Mouse (Mus musculus) heart, postnatal 25 days (tissue): Measurements from ENCODE around the gene Irf4. TPM values are rescaled to one million over a fixed set of nuclear protein-coding genes. Genes with fewer than 3 reads are reported as not detected.

Experiments
- DNase-seq: peaks from one replicate; pipeline ENCODE4 v3.0.0; 2022; ENCODE audit warnings: low spot score
- intact Hi-C: fragments of 180-260 bp; cut with DNase I; formaldehyde crosslinking; loops from one replicate; pipeline ENCODE4 v1.15.1; 2025
- total RNA-seq, 2 experiments: library from RNA; stranded (reverse); gene quantifications; 2 replicates each; pipeline ENCODE4 v1.2.3; 2021

Irf4 gene
- total RNA-seq = 1 to 10 TPM in 1 of 2 experiments, under 1 TPM in 1; 0.99 to 1.3 TPM

DNA sequence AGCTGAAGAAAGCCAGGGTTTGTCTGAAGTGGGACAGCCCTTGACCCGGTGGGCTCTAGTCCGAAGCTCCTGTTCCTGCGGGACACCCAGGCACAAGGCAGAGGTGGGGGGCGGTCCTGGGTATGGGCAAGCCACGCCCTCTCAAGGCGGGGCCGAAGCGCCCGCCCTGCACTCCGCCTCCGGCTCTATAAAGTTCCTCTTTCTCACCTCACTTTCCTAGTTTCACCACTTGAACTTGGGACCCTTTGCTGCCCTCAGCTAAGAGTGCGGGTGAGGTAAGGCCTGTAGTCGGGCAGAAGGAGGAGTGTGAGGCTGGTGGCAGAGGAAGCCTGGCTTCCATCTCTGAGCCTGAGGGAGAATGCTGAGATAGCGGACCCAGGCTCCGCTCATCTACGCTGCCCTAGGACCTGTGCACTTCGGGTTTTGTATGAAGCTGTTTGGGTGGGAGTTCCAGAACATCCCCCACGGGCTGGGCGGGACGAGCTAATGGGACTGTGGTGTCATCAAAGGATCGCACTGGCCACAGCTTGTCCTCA, at the start of gene Irf4:
Gene Irf4 (plus strand): TSS at position 206 of the 536 bp plus-strand sequence.
- intact Hi-C loops = no loop called here
- peak; percentile 51 for DNase-seq

DNA sequence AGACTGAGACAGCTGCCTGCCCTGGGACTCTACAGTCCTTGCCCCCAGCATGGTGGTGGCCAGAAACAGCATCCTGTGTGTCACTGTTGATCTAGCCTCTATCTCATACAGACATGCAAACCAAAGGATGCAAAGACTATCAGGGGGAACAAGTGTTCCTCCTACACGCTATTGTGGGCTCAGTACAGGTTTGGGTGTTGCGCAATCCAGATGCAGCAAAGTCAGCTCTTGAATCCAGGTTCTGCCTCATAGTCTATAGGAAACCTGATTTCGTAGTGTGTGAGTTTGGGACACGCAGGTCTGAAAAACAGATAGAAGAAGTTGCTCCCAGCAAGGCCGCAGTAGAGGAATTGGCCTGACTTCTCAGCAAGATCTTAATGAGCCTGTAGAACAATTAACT, 46.3 kb upstream of the Irf4 start:
- intact Hi-C loops = no loop called here
- no peak for DNase-seq

DNA sequence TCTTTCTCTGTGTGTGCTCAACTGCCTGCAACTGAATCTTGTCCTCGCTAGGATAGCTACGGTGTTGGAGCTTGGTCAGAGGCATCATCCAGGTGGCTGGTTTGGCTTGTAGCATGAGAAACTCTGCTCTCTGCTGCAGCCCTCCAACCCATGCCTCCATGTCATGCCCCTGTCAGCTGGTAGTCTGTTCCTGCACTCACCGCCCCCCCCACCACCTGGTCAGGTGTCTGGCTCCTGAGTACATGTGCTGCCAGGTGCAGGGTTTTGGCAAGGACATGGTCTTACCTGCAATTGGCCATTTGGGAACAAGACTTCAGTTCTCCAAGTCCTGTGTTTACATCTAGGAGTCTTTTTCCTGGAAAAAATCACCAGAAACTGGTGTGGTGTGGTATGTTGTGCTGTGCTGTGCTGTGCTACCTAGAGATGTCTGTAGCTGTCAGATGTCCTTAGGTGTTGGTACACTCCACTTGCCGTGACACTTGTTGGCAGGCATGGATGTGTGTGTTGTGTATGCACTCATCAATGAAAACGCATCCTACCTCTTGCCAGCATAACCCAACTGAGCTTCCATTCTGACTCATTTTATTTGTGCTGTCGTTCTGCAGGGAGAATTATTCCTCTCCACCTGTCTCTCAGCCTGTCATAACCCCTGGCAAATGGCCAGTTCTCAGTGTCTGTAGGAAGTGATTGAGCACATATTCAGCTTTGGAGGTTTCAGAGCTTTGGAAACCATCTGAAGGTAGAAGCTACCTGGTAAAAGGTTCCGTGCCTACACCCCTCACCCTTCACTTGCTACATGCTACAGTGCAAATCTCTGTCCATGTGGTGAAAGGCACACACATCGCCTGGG, 44.6 kb upstream of the Irf4 start:
- intact Hi-C loops = no loop called here
- no peak for DNase-seq

DNA sequence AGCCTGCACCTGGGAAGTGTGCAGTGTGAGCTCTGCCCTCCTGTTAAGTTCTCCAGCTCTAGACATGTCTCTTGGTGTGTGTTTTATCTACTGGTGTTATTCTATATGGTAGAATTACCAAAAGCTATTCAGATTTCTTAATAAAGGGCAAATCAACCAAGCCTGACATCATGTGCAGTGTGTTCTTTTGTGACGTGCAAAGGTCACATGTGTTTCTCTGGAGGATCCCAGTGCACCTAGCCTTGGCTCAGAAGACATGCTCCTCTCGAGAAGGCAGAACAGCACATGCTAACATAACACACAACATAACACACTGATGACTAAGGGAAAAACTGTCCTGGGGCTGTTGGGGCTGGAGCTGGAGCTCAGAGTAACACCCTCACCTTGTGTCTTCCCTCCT, 38.0 kb upstream of the Irf4 start:
- intact Hi-C loops = no loop called here
- no peak for DNase-seq

DNA sequence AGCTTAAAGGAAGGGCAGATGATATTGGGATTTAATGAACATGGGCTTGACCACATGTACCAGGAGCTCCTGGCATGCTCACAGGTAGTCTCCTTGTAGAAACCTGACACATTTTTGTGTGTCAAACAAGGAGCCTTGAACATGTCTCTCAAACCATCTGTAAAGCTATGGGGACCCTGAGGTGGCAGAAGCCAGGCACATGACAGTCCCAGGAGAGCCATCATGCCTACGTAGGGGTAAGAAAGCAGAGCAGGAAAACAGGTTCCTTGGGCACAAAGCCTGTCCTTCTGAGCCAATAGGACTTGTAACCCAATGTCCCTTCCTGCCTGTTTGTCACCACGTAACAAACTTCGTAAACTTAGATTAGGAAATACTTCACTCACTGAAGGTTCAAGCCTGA, 37.3 kb upstream of the Irf4 start:
- DNase-seq = no peak
- intact Hi-C loops = no loop called here

DNA sequence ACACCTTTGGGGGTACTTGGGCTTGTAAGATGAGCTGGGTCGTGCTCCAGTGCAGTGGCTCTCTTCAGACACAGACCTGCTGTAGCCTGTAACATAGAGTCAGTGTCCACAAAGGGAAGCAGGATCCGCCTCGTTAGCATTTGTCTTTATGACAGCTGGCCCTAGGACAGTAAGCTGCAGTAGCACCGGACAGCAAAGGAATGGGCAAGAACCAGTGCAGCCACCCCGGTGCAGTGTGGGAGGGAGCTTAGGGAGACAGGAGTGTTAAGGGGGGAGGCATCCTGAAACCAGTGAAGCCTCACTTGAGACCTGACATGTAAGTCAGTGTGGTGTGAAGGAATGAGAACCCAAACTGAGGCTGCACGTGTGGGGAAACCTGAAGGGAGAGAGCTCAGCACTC, 36.7 kb upstream of the Irf4 start:
- intact Hi-C loops = no loop called here

DNA sequence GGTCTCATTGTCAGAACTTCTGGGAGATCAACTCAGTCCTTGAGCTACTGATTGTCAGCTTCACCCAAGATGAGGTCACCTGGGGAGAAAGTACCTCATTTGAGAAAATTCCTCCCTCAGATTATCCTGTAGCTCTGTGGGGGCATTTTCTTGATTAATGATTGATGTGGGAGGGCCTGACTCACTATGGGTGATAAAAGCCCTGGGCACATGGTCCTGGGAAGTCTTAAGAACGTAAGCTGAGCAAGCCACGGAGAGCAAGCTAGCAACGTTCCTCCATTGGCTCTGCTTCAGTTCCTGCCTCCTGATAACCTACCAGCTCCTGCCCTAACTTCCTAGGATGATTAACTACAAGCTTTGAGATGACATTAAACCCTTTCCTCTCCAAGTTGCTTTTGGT, 35.4 kb upstream of the Irf4 start:
- DNase-seq = no peak
- intact Hi-C loops = no loop called here

More for the DNA sequence above, 36.7 kb upstream of the Irf4 start:
- DNase-seq = no peak

DNA sequence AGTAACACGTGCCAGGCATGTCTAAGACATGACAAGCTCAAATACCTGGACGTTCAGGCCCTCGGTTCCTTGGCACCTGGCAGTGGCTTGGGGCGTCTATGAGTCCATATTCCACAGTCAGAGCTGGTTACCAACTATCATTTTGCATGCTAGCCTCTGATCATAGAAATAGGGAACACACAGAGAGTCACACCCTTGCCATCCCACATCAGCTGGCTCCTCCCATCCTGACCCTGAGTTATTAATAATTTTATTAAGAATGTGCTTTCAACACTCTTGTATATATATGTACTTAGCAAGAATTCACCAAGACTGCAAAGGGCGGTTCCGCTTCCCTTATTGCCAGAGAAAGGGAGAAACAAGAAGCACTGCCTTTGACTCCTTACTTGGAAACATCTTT, 34.5 kb upstream of the Irf4 start:
- no peak for DNase-seq
- intact Hi-C loops = no loop called here

DNA sequence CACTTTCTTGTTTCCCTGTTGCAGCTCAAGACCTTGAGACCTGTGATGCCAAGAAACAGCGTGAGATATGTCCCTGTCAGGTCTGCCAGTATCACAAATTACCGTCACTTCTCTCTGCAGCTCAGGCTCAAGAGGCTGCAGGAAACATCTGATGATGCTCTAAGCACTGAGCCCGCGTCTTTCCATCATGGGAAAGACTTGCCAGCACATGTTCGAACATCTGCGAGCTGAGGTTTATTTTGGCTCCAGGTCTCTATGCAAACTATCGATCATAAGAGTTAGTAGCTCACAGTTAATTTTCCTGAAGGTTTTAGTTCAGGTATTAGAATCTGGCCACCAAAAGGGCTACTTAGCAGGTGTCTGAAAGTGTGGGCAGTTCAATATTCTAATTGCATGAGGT, 34.0 kb upstream of the Irf4 start:
- intact Hi-C loops = no loop called here
- no peak for DNase-seq

DNA sequence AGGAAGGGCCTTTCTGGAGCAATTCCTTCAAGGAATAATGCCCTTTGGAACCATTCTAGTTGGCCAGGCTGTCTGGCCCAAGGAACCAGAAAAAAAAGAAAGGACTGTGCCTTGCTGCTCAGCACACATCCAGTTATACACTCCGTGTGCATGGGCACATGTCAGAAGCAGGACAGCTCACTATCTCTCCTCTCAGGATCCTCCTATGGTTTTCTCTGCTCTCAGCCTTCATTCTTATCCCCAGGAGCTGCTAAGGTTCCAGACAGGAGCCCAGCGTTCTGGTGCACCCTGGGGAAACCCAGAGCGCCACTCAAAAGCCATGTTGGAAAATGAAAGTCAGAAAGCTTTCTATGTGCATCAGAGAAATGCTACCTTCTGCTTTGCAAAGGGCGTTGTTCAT, 33.5 kb upstream of the Irf4 start:
- intact Hi-C loops = no loop called here
- DNase-seq = no peak

DNA sequence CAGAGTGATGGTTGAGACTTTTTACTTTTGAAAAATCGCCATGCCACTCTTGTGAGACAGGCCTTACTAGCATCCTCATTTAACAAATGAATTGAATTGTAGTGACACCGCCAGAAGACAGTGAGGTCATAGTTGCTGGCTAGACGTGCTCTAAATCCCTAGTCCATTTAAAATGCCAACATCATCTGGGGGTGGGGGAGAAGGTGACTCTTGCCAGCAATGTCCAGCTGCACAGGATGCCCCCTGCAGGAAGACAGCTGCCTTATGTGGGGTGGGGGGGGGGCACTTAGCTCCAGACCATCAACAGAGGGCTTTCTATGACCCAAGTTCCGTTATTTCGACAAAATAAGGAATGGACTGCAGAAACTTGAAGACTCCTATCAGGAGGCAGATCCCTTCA, 32.4 kb upstream of the Irf4 start:
- intact Hi-C loops = no loop called here

DNA sequence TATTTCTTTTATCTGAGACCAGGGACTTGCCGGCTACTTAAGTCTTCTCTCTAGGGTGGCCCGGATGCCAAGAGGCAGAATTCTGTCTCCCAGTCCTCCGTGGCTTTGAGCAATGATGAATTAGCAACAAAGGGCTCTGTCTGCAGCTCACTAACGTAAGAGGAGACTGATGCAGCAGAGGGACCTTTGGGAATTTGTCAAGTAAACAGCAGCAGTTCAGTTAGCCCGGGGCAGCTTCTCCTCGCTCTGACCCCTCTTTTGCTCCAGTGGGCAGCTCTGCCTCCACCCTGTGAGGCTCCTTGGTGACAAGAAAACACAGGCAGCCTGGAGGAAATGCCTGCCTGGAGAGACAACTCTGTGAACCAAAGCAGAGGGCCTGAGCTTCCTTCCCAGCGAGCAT, 26.4 kb upstream of the Irf4 start:
- intact Hi-C loops = no loop called here
- no peak for DNase-seq

More for the DNA sequence above, 32.4 kb upstream of the Irf4 start:
- no peak for DNase-seq

DNA sequence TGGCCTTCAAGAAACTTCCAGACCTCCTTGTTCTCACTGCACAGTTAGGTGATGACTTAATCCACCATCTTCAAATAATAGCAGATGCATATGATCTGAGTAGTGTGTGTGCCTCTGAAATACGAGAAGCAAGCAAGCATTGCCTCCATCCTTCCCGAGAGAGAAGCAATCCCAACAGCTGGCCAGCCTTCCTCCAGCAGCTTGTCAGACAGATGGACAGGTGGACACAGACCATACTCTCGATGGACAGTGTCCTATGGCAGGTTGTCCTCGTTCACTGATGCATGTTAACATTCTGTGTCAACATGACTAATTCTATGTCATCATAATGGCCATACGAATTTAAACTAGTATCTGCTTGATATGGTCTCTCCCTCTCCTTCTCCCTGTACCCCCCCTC, 25.8 kb upstream of the Irf4 start:
- intact Hi-C loops = no loop called here
- no peak for DNase-seq

DNA sequence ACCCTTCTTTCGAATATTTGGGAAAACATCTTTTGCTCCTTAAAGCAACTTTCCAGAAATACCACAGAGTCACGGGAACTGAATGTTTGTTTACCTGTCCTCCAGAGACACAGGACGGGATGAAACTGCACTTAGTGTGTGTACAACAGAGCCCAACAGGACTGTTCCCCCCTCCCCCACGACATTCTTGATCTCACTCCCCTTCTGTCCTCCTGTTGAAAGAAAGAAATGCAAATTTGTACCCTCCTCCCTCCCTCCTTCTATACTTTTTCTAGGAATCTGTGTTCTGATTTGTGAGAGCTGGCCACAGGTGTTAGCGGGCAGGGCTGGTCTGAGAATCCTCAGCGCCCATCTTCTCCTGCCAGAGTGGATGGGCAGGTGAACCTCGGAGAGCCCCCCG, 25.2 kb upstream of the Irf4 start:
- no peak for DNase-seq
- intact Hi-C loops = no loop called here

DNA sequence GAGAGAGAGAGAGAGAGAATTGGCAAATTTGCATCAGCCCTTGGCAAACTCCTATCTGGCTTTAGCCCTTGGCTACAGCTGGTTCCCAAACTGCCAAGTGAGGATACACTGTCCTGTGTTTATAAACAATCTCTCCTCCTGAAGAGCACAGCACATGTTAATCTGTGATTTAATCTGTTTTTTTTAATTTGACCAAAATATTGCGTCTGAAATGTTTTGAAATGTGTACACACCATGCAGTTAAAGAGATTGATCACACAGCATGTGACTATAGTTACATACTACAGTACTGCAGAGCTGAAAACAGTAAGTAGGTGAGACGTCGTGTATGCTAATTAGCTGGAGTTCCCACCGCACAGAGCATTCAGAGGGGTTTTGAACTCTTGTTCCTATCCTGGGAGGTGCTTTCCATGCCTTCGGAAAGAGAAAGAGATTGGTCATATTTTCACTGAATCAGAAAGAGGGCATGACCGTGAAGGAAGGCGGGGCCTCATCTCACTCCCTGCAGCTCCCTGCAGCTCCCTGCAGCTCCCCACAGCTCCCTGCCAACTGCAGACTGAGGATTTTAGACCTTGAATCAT, 24.2 kb upstream of the Irf4 start:
- DNase-seq = no peak
- intact Hi-C loops = loop anchor here (5.0 kb wide), 1 partner anchor 157 kb away; no protein-coding TSS in a partner anchor

DNA sequence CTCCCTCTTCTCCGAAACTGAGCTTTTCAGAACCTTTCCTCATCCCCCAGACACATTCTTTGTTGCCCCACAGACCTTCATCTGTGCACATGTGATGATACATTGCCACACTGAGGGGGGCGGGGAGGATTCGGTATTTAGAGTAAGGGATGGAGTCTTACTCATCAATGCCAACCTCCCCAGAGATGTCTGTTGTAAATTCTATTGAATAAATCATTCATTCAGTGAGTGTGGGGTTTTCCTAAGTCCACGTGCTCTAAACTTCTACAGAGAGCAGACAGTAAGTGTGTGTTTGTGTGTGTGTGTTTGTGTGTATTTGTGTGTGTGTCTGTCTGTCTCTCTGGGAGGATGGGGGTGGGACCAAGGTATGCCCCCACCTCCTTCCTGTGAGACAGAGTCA, 22.1 kb upstream of the Irf4 start:
- no peak for DNase-seq
- intact Hi-C loops = loop anchor here (5.0 kb wide), 1 partner anchor 160 kb away; no protein-coding TSS in a partner anchor

DNA sequence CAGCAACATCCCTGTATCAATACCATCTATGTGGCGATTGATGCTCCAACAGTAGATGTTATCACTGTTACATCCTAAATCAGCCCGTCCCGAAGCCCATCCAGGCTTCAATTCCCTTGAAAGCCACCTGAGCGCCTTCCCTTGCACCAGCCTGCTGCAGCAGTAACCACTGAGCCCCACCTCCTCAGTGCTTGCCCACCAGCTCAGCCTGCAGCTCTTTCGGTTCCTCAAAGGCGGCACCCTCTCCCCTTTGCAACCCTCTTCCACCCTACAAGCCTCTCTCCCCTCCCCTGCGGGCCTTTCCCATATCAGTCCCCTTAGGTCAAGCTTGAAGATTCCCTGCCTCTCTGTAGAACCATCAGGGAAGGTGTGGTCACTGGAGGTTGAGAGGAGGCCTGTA, 20.9 kb upstream of the Irf4 start:
- intact Hi-C loops = loop anchor here (2.0 to 5.0 kb wide), 2 partner anchors 125 to 161 kb away; no protein-coding TSS in a partner anchor
- DNase-seq = no peak

DNA sequence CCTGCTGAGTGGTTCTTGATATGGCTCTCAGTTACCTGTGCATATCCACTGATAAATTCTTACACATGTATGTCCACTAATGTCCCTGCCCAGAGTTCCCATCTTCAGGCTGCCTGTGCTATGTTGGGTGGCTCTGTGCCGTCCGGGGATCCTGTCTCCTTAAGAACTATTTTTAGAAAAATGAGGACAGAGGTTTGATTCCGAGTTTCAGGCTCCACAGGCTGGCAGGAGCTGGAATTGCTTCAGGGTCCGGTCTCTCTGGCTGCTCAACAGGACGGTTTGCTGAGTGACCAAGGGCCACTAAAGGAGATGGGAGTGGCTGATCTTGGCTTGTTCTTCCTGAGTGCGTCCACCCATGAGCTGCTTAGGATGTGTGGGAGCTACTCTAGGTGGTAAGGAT, 19.8 kb upstream of the Irf4 start:
- intact Hi-C loops = loop anchor here (2.0 to 5.0 kb wide), 2 partner anchors 126 to 162 kb away; no protein-coding TSS in a partner anchor
- DNase-seq = no peak

DNA sequence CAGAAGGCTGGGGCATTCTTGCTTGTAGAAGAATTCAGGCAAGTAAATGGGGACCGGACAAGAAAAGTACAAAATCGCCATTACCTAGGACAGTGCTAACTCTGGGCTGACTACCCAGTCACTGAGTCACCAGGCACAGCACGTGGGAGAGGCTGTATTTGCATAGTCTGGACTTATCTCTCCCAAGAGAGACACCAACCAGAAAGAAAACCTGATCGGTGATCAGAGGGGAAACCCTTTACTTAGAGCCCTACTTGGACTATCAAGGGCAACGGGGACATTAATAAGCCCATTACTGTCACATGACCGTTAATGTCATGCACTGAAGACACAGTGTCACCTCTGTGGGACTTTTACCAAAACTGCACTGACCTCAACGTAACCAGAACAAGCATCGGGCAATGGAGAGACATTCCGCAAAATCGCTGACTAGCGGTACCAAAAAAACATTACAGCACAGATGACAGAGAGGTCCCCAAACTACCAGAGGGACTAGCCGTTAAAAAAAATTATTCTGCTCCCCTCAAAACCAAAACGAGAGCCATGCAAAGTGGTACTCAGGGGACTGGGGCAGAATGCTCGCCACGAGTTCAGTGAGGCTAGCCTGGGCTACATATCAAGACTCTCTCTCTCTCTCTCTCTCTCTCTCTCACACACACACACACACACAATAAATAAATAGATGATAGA, 18.8 kb upstream of the Irf4 start:
- no peak for DNase-seq
- intact Hi-C loops = no loop called here

DNA sequence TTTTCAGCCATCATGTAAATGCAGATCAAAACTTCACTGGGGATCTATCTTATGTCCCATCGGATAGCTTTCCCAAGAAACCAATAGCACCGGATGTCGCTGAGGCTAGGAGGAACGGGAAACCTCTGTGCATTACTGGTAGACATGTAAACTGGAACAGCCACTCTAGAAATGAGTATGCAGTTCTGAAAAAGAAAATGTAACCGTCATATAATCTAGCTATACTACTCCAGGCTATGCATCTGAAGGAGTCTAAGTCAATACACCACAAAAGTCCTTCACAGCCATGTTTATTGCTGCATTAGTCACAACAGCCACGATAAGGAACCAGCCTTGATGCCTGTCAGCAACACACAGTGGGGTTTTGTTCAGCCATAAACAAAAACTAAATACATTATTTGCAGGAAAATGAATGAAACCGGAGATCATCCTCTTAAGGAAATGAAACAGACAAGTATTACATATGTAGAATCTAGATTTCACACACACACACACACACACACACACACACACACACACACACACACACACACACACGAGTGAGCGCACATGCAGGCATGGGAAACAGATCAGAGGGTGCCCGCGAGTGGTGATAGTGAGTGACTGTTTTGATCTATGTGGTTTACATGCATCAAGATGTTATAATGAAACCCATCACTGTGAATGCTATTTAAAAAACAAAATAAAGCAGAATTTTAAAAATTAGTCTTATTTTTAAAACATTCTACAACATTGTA, 16.1 kb upstream of the Irf4 start:
- DNase-seq = no peak
- intact Hi-C loops = no loop called here
